Comparison of ENCODE assay signal across 8 mouse cellular contexts in the genomic region with DNA sequence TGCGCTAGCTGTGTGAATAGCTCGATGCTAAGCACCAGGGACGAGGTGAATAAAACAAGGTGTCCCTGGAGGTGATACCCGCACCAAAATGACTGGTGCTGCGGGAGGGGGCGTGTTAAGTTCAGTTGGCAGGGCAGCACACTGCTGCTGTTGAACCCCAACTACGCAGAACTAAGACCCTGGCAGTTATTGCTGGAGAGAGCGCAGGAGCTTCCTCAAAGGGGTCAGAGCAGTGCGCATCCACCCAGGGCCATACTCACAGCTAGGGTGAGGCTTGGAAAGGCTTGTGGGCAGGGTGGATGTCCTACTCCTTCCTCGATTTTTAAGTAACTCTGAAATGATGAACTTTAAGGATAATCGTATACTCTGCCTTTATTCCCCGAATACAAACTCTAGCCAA. TPM values are rescaled to one million over a fixed set of nuclear protein-coding genes. Genes with fewer than 3 reads are reported as not detected.
DNase-seq lines count a peak whose midpoint lies in the region; ATAC-seq and TF ChIP-seq lines count a peak whose summit lies in the region.

No protein-coding gene starts in this region.

- no peaks in the 10 kb centered on the region for H3K9me3 ChIP-seq in heart, embryonic 12.5 days (replicated peaks)
- no peaks in the 10 kb centered on the region for H3K9me3 ChIP-seq in ES-E14 (ENCODE audit: control insufficient read depth, insufficient read depth, low read depth, low read length)

- peaks cover 13% of the 10 kb centered on the region for H3K36me3 ChIP-seq in heart, embryonic 12.5 days
- peaks cover 16% of the 10 kb centered on the region; the same call in 1 of the 2 replicates for H3K36me3 ChIP-seq in ES-E14 (ENCODE audit: control insufficient read depth, insufficient read depth, low read length, poor library complexity, severe bottlenecking)

- DNase-seq in heart, postnatal 25 days (ENCODE audit: low spot score): no peak
- DNase-seq in ES-E14 (ENCODE audit: low read depth, low spot score): no peak
- DNase-seq in urinary bladder, postnatal 10 days (ENCODE audit: low spot score): no peak
- no peak for DNase-seq in spleen, postnatal 36 days (ENCODE audit: low spot score in 2 of 2)
- no peak for DNase-seq in left cerebral cortex, postnatal 14 days (ENCODE audit: low spot score in 2 of 2)

- in situ Hi-C loops in ES-E14 (cut with MboI; ENCODE audit: low sequenced_read_pairs in 2 of 2, unreplicated experiment in 2 of 2): no loop called here

- H3K27me3 ChIP-seq in heart, embryonic 12.5 days (replicated peaks): peaks cover 25% of the 10 kb centered on the region

- peak overlapping the region; percentile 83 for H3K4me2 ChIP-seq in heart, embryonic 12.5 days

- ATAC-seq in heart, embryonic 12.5 days (ENCODE audit: insufficient number of reproducible peaks, low FRiP score): peak; percentile 16
- peak; percentile 55 for ATAC-seq in granulocyte monocyte progenitor cell, adult 5-6 weeks (replicated peaks; ENCODE audit: poor library complexity, severe bottlenecking)
- peak; percentile 55 for ATAC-seq in megakaryocyte, adult 5-6 weeks (ENCODE audit: poor library complexity, severe bottlenecking)

- no peak overlapping the region for H3K27ac ChIP-seq in heart, embryonic 12.5 days (ENCODE audit: poor library complexity, severe bottlenecking)
- H3K27ac ChIP-seq in ES-E14 (ENCODE audit: insufficient read depth, low read depth, low read length, poor library complexity, severe bottlenecking): no peak overlapping the region

- H3K4me1 ChIP-seq in heart, embryonic 12.5 days (replicated peaks): peaks cover 18% of the 10 kb centered on the region
- peaks cover 0 to 3% of the 10 kb centered on the region in 2 experiments; a peak in 1 of 4 replicates for H3K4me1 ChIP-seq in ES-E14 (ENCODE audit: control insufficient read depth in 2 of 2, insufficient read depth in 2 of 2, low read length in 2 of 2, poor library complexity in 1 of 2)

- WGBS in heart, embryonic 12.5 days: 25% methylated on average over 12 of the region's 12 CpGs

- H3K4me3 ChIP-seq in heart, embryonic 12.5 days: peak overlapping the region; percentile 63
- H3K4me3 ChIP-seq in ES-E14 (ENCODE audit: insufficient read depth in 1 of 2, low read depth in 1 of 2, low read length in 2 of 2, poor library complexity in 1 of 2, severe bottlenecking in 1 of 2): peak overlapping the region; percentile 84 to 89

- intact Hi-C loops in heart, postnatal 25 days (cut with DNase I): loop anchor here (10.0 kb wide), 1 partner anchor 571 kb away; no protein-coding TSS in a partner anchor
- intact Hi-C loops in left cerebral cortex, postnatal 14 days (cut with DNase I): no loop called here

- peak overlapping the region; percentile 74 for H3K9ac ChIP-seq in heart, embryonic 12.5 days
- peak overlapping the region; percentile 86 for H3K9ac ChIP-seq in ES-E14 (ENCODE audit: insufficient read depth, low read depth, low read length, poor library complexity, severe bottlenecking)

TF ChIP-seq in ES-E14, 5 proteins besides CTCF, POLR2A, EP300 and RAD21:
- TF ChIP-seq ZC3H11A (IDR thresholded peaks at IDR 0.05; ENCODE audit: borderline replicate concordance, low read depth, low read length) (no peak), CHD2 (IDR thresholded peaks at IDR 0.05; ENCODE audit: low read depth, low read length) (no peak), MAFK (IDR thresholded peaks at IDR 0.05; ENCODE audit: insufficient read depth, low read depth, low read length) (no peak), HCFC1 (IDR thresholded peaks at IDR 0.05; ENCODE audit: borderline replicate concordance, insufficient read depth, low read length) (no peak), ZNF384 (IDR thresholded peaks at IDR 0.05; ENCODE audit: low read depth, low read length) (no peak)
TF ChIP-seq in ES-E14: peak in this region for 0.

RNA-seq across cellular contexts. Expression of gene Hs1bp3, which starts 0.5 kb away (rescaled TPM):
- polyA plus RNA-seq in heart, embryonic 12.5 days (2016; fragmentation: Nextera tagmentation; extraction: Ambion mirVana): 16.5 and 18.3 TPM in 2 replicates
- 10 to 100 TPM; 11.9 to 14.1 TPM for total RNA-seq in heart, postnatal 25 days (2021)
- total RNA-seq in ES-E14 (2012; rRNA removed): 7.7 and 7.9 TPM in 2 replicates
- total RNA-seq in granulocyte monocyte progenitor cell, adult 5-6 weeks (2014; fragmentation: Nextera tagmentation): 5.4 and 19.9 TPM in 2 replicates
- total RNA-seq in granulocyte monocyte progenitor cell, adult 5-6 weeks (2017): 5.8 and 11.2 TPM in 2 replicates
- 4.7 and 4.8 TPM in 2 replicates for total RNA-seq in megakaryocyte, adult 5-6 weeks (2015)
- 4.4 and 6.7 TPM in 2 replicates for total RNA-seq in megakaryocyte, adult 5-6 weeks (2017)
- total RNA-seq in left cerebral cortex, postnatal 14 days (2021): 10 to 100 TPM; 10.6 to 11.0 TPM

RNA-seq across cellular contexts. Expression of gene Gdf7, which starts 12.0 kb away (rescaled TPM):
- 0.24 and 0.27 TPM in 2 replicates for polyA plus RNA-seq in heart, embryonic 12.5 days (2016; fragmentation: Nextera tagmentation; extraction: Ambion mirVana)
- under 1 TPM; 0.23 to 0.53 TPM for total RNA-seq in heart, postnatal 25 days (2021)
- 0.71 and 1.7 TPM in 2 replicates for total RNA-seq in ES-E14 (2012; rRNA removed)
- not detected in 2 replicates for total RNA-seq in granulocyte monocyte progenitor cell, adult 5-6 weeks (2014; fragmentation: Nextera tagmentation)
- not detected in 2 replicates for total RNA-seq in granulocyte monocyte progenitor cell, adult 5-6 weeks (2017)
- not detected in 2 replicates for total RNA-seq in megakaryocyte, adult 5-6 weeks (2015)
- total RNA-seq in megakaryocyte, adult 5-6 weeks (2017): not detected in 2 replicates
- under 1 TPM; 0.48 to 0.63 TPM for total RNA-seq in left cerebral cortex, postnatal 14 days (2021)
